In the genomic region with DNA sequence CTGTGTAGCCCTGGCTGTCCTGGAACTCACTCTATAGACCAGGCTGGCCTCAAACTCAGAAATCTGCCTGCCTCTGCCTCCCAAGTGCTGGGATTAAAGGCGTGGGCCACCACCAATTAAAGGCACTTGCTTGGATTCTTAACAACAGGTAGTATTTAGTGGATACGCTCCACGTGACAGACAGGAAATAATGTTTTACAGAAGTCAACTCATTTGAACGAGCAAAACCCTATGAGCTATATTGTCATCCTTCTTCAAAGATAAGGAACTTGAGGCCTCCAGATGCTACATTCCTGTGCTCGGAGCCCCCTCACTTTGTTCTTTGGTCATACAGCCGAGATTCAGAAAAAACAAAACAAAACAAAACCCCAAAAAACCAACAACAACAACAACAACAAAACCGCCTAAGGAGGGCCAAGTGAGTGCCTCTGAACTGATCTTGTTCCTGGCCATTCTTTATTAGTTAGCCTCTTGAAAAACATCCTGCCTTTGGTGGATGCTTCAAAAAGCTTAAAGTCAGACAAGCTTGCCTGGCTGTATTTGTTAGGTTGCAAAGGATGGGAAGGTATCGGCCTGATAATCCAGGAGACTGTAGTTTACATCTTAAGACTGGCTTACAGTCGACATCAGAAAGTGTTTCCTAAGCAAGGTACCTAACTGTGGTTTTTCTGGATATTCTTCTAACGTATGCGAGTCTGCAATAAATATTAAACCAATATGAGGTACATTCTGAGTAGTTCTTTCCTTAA, we compare ENCODE assay signal across 8 mouse cellular contexts. TPM values are rescaled to one million over a fixed set of nuclear protein-coding genes. Genes with fewer than 3 reads are reported as not detected.
DNase-seq lines count a peak whose midpoint lies in the region; ATAC-seq and TF ChIP-seq lines count a peak whose summit lies in the region.

No protein-coding gene starts in this region.

- H3K4me3 ChIP-seq in heart, embryonic 14.5 days (ENCODE audit: control insufficient read depth in 1 of 2, insufficient read depth in 1 of 2, low read depth in 1 of 2, low read length in 2 of 2) = peak overlapping the region; percentile 57 to 73; a peak in 3 of 4 replicates
- H3K4me3 ChIP-seq in ES-E14 (ENCODE audit: insufficient read depth in 1 of 2, low read depth in 1 of 2, low read length in 2 of 2, poor library complexity in 1 of 2, severe bottlenecking in 1 of 2) = peak overlapping the region; percentile 77 to 94; a peak in 3 of 4 replicates
- peak overlapping the region; percentile 58; the same call in 1 of the 2 replicates for H3K4me3 ChIP-seq in hindbrain, embryonic 13.5 days
- peak overlapping the region; percentile 68 for H3K4me3 ChIP-seq in midbrain, embryonic 12.5 days

- intact Hi-C loops in heart, postnatal 14 days (cut with DNase I) = loop anchor here (5.0 to 10.0 kb wide), 2 partner anchors 125 to 128 kb away; no protein-coding TSS in a partner anchor
- intact Hi-C loops in left cerebral cortex, postnatal 36 days (cut with DNase I) = loop anchor here (5.0 to 10.0 kb wide), 2 partner anchors 117 to 125 kb away; no protein-coding TSS in a partner anchor

- no peaks in the 10 kb centered on the region for H3K36me3 ChIP-seq in heart, embryonic 14.5 days (ENCODE audit: control insufficient read depth, insufficient read depth, low read length)
- H3K36me3 ChIP-seq in ES-E14 (ENCODE audit: control insufficient read depth, insufficient read depth, low read length, poor library complexity, severe bottlenecking) = peaks cover 2% of the 10 kb centered on the region; the same call in 1 of the 2 replicates
- no peaks in the 10 kb centered on the region for H3K36me3 ChIP-seq in hindbrain, embryonic 13.5 days
- H3K36me3 ChIP-seq in midbrain, embryonic 12.5 days = no peaks in the 10 kb centered on the region

- no peak for DNase-seq in heart, postnatal 14 days
- no peak for DNase-seq in ES-E14 (ENCODE audit: low read depth, low spot score)
- DNase-seq in left cerebral cortex, postnatal 36 days (ENCODE audit: low spot score in 2 of 2) = no peak
- no peak for DNase-seq in spleen, postnatal 4 days (ENCODE audit: low spot score in 2 of 2)
- DNase-seq in left cerebral cortex, adult 8-10 months (ENCODE audit: low spot score in 2 of 2) = no peak

- 38% methylated on average over 11 of the region's 11 CpGs for WGBS in heart, embryonic 14.5 days
- 54% methylated on average over 11 of the region's 11 CpGs for WGBS in hindbrain, embryonic 13.5 days
- WGBS in midbrain, embryonic 12.5 days = 48% methylated on average over 11 of the region's 11 CpGs

- no peaks in the 10 kb centered on the region for H3K9me3 ChIP-seq in heart, embryonic 14.5 days (ENCODE audit: control insufficient read depth, low read length)
- H3K9me3 ChIP-seq in ES-E14 (ENCODE audit: control insufficient read depth, insufficient read depth, low read depth, low read length) = no peaks in the 10 kb centered on the region
- H3K9me3 ChIP-seq in hindbrain, embryonic 13.5 days = no peaks in the 10 kb centered on the region
- H3K9me3 ChIP-seq in midbrain, embryonic 12.5 days = no peaks in the 10 kb centered on the region

- H3K4me2 ChIP-seq in heart, embryonic 14.5 days (ENCODE audit: low read length) = peak overlapping the region; percentile 65
- H3K4me2 ChIP-seq in hindbrain, embryonic 13.5 days = peak overlapping the region; percentile 61
- H3K4me2 ChIP-seq in midbrain, embryonic 12.5 days (replicated peaks) = peak overlapping the region; percentile 65

- H3K27me3 ChIP-seq in heart, embryonic 14.5 days (ENCODE audit: control insufficient read depth, insufficient read depth, low read length) = no peaks in the 10 kb centered on the region
- peaks cover 40% of the 10 kb centered on the region for H3K27me3 ChIP-seq in hindbrain, embryonic 13.5 days
- peaks cover 57% of the 10 kb centered on the region for H3K27me3 ChIP-seq in midbrain, embryonic 12.5 days

- peak overlapping the region; percentile 65; the same call in 1 of the 2 replicates for H3K9ac ChIP-seq in heart, embryonic 14.5 days (ENCODE audit: low read length)
- peak overlapping the region; percentile 11; the same call in 1 of the 2 replicates for H3K9ac ChIP-seq in ES-E14 (ENCODE audit: insufficient read depth, low read depth, low read length, poor library complexity, severe bottlenecking)
- no peak overlapping the region for H3K9ac ChIP-seq in hindbrain, embryonic 13.5 days
- no peak overlapping the region for H3K9ac ChIP-seq in midbrain, embryonic 12.5 days (replicated peaks)

- in situ Hi-C loops in ES-E14 (cut with MboI; ENCODE audit: low sequenced_read_pairs in 2 of 2, unreplicated experiment in 2 of 2) = no loop called here

- no peak for ATAC-seq in heart, embryonic 14.5 days (ENCODE audit: insufficient number of reproducible peaks, insufficient read depth, low FRiP score, low read depth)
- no peak for ATAC-seq in hindbrain, embryonic 13.5 days (ENCODE audit: low FRiP score)
- ATAC-seq in midbrain, embryonic 12.5 days (ENCODE audit: low FRiP score, low read depth) = no peak

- H3K27ac ChIP-seq in heart, embryonic 14.5 days (replicated peaks in 1 of 2; ENCODE audit: control insufficient read depth in 1 of 2, insufficient read depth in 1 of 2, low read depth in 2 of 2, low read length in 2 of 2) = peak overlapping the region; percentile 94 to 97
- H3K27ac ChIP-seq in ES-E14 (ENCODE audit: insufficient read depth, low read depth, low read length, poor library complexity, severe bottlenecking) = no peak overlapping the region
- H3K27ac ChIP-seq in hindbrain, embryonic 13.5 days = peak overlapping the region; percentile 87; the same call in 1 of the 2 replicates
- peak overlapping the region; percentile 85; the same call in 1 of the 2 replicates for H3K27ac ChIP-seq in midbrain, embryonic 12.5 days (replicated peaks)

- peaks cover 5 to 20% of the 10 kb centered on the region in 2 experiments for H3K4me1 ChIP-seq in heart, embryonic 14.5 days (ENCODE audit: control insufficient read depth in 2 of 2, insufficient read depth in 2 of 2, low read length in 2 of 2)
- H3K4me1 ChIP-seq in ES-E14 (ENCODE audit: control insufficient read depth in 2 of 2, insufficient read depth in 2 of 2, low read length in 2 of 2, poor library complexity in 1 of 2) = peaks cover 0 to 7% of the 10 kb centered on the region in 2 experiments; a peak in 2 of 4 replicates
- peaks cover 18% of the 10 kb centered on the region for H3K4me1 ChIP-seq in hindbrain, embryonic 13.5 days (replicated peaks)
- peaks cover 12% of the 10 kb centered on the region for H3K4me1 ChIP-seq in midbrain, embryonic 12.5 days

TF ChIP-seq in ES-E14, 5 proteins besides CTCF, POLR2A, EP300 and RAD21:
- TF ChIP-seq ZNF384 (IDR thresholded peaks at IDR 0.05; ENCODE audit: low read depth, low read length) (no peak), ZC3H11A (IDR thresholded peaks at IDR 0.05; ENCODE audit: borderline replicate concordance, low read depth, low read length) (no peak), MAFK (IDR thresholded peaks at IDR 0.05; ENCODE audit: insufficient read depth, low read depth, low read length) (no peak), CHD2 (IDR thresholded peaks at IDR 0.05; ENCODE audit: low read depth, low read length) (no peak), HCFC1 (IDR thresholded peaks at IDR 0.05; ENCODE audit: borderline replicate concordance, insufficient read depth, low read length) (no peak)

RNA-seq across cellular contexts. Expression of a gene that starts 1.5 kb away (rescaled TPM):
- 34.8 and 36.2 TPM in 2 replicates for polyA plus RNA-seq in heart, embryonic 14.5 days (2014; fragmentation: Nextera tagmentation; extraction: Ambion mirVana)
- 10 to 100 TPM; 31.0 to 54.4 TPM for total RNA-seq in heart, postnatal 14 days (2021)
- total RNA-seq in ES-E14 (2012; rRNA removed) = 12.4 and 15.3 TPM in 2 replicates
- polyA plus RNA-seq in hindbrain, embryonic 13.5 days (2015; fragmentation: Nextera tagmentation; extraction: Ambion mirVana) = 27.6 and 28.4 TPM in 2 replicates
- polyA plus RNA-seq in midbrain, embryonic 12.5 days (2016; fragmentation: Nextera tagmentation; extraction: Ambion mirVana) = 44.3 and 47.3 TPM in 2 replicates
- 10 to 100 TPM; 28.0 to 29.9 TPM for total RNA-seq in left cerebral cortex, postnatal 36 days (2021)
- 10 to 100 TPM; 26.6 to 30.2 (median 28.3) TPM for total RNA-seq in left cerebral cortex, adult 8-10 months (2022)

Comparison
In these comparisons a context has a peak if more than half of its experiments do, and no peak if none do; other contexts are left out.
1. H3K9ac ChIP-seq: peak in heart, embryonic 14.5 days (single experiment) and ES-E14 (single experiment); none in hindbrain, embryonic 13.5 days (single experiment) and midbrain, embryonic 12.5 days (single experiment).
2. Peak in every context shown above with its lines, with median percentiles within 50 percentile points of each other: H3K4me2 ChIP-seq and H3K4me3 ChIP-seq.